Mouse (Mus musculus) lung, adult 10 weeks (tissue): ENCODE results near the gene Tmem252. TPM values are rescaled to one million over a fixed set of nuclear protein-coding genes. Genes with fewer than 3 reads are reported as not detected.

ENCODE experiments used
- polyA plus RNA-seq: library from polyadenylated mRNA; stranded (reverse); fragments of 350-450 nt; fragmentation: Illumina TruSeq; extraction: RNeasy Lipid Tissue Mini Kit (QIAGEN cat#74804); gene quantifications from one replicate; pipeline ENCODE4 v1.2.3, GENCODE M21; 2014; ENCODE audit warnings: low read depth, low replicate concordance; ENCODE audit not compliant: insufficient read depth

Gene Tmem252
- polyA plus RNA-seq = 2.6 TPM

GRCm38 (mm10) chr19:24673762-24674161 lies at the start of gene Tmem252:
Gene Tmem252 (plus strand): TSS chr19:24674008.

Other genes with a start within 250 kb of the Tmem252 start
- gene Fam122a, start 196.7 kb upstream of the Tmem252 start, polyA plus RNA-seq = 13.7 TPM
- gene Pip5k1b, start 118.1 kb upstream of the Tmem252 start, polyA plus RNA-seq = 8.7 TPM
- 12.8 TPM for gene Pgm5, start 187.8 kb downstream of the Tmem252 start, polyA plus RNA-seq
- gene Gm10053, start 201.7 kb downstream of the Tmem252 start, polyA plus RNA-seq = 82.8 TPM
- not detected for gene Foxd4, start 227.2 kb downstream of the Tmem252 start, polyA plus RNA-seq